Mouse (Mus musculus): ENCODE measurements around the gene Ear14.
"Not testable (repeated sequence)": the region's sequence is repeated elsewhere in the genome, so short reads cannot be mapped to it uniquely, and the experiment has no call there.

The Ear14 gene

GRCm38 (mm10) chr14:51203115-51203514 lies at the start of gene Ear14:
Gene Ear14 (plus strand): TSS chr14:51203391.
- no peak for DNase-seq (ENCODE audit: low read depth)

DNA sequence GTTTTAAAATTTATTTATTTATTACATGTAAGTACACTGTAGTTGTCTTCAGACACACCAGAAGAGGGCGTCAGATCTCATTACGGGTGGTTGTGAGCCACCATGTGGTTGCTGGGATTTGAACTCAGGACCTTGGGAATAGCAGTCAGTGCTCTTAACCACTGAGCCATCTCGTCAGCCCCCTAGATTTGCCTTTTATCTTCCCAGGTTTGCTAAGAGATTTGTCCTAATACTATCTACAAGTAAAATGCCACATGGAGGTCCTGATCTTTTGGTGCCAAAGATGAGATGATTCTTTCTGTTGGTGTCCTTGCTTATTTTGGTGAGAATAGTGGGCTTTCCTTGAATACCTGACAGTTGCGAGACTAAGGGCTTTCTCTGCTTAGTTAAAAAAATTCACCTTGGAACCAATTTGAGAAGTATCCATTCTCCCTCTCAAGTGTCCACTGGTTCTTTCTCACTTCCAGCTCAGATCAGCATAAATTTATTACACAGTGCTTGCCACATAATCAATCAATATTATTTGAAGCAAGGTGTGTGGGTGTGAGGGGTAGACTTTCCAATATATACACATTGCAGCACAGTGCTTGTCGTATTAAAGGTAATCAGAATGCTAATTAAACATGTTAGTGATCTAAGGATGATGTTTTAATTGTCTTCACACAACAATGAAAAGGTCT lies 47.0 kb upstream of the Ear14 start:
- DNase-seq (ENCODE audit: low read depth): no peak

GRCm38 (mm10) chr14:51156736-51157068 lies 46.5 kb upstream of the Ear14 start:
- DNase-seq (ENCODE audit: low read depth): no peak

DNA sequence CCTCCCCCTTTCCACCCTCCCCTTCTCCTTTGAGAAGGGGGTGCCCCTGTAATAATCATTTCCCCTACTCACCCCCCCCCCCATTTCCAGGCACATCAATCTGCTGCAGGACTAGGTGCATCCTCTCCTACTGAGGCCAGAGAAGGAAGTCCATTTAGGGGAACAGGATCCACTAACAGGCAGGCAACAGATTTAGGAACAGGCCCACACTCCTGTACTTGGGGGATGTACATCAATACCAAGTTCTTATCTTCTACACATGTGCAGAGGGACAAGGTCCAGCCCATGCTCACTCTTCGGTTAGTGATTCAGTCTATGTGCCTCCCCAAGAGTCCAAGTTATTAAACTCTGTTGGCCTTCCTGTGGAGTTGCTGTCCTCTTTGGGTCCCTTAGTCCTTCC lies 46.1 kb upstream of the Ear14 start:
- no peak for DNase-seq (ENCODE audit: low read depth)

DNA sequence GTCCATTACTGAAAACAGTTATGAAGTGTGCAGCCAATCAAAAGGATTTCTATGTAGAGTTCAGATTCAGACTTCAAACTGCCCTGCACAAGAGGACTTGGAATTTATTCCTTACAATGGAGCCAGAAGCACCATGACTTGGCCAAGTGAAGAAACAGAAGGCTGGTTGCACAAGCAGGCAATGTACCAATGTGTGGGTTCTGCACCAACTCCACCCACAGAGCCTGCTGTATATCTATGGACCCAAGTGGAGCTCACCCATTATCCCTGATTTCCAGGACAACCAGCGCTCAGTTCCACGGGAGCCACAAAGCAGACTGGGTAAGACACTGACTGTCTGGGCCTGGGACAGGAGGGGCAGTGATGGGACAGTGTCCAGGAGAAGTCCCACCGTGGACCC lies 41.2 kb upstream of the Ear14 start, which contains the start of gene Rnase2b:
Gene Rnase2b, plus strand, starts transcription at position 285 of the 400 bp plus-strand sequence.
- not testable (repeated sequence) for DNase-seq (ENCODE audit: low read depth)

- not testable (repeated sequence) for DNase-seq (ENCODE audit: low read depth)
Measured at GRCm38 (mm10) chr14:51163323-51163722, 39.9 kb upstream of the Ear14 start.

- no peak for DNase-seq (ENCODE audit: low read depth)
Measured at GRCm38 (mm10) chr14:51165435-51165834, 37.8 kb upstream of the Ear14 start.

DNA sequence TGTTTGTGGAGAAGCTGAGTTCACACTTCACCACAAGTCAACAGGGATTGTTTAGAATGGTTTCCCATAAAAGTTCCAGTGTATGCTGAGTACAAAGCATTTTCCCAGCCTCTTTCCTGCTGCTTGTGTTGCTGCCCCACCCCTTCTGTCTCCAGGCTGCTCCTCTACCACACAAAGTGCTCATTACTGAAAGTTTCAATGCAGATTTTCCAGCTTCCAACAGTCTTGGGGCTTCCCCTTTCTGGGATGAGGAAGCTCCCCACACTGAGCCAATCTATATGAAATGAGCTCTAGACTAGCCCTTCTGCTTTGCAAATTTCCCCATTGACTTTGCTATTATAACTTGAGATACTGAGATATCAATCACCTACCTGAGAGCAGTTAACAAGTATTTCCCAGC lies 37.1 kb upstream of the Ear14 start:
- DNase-seq (ENCODE audit: low read depth): no peak

DNA sequence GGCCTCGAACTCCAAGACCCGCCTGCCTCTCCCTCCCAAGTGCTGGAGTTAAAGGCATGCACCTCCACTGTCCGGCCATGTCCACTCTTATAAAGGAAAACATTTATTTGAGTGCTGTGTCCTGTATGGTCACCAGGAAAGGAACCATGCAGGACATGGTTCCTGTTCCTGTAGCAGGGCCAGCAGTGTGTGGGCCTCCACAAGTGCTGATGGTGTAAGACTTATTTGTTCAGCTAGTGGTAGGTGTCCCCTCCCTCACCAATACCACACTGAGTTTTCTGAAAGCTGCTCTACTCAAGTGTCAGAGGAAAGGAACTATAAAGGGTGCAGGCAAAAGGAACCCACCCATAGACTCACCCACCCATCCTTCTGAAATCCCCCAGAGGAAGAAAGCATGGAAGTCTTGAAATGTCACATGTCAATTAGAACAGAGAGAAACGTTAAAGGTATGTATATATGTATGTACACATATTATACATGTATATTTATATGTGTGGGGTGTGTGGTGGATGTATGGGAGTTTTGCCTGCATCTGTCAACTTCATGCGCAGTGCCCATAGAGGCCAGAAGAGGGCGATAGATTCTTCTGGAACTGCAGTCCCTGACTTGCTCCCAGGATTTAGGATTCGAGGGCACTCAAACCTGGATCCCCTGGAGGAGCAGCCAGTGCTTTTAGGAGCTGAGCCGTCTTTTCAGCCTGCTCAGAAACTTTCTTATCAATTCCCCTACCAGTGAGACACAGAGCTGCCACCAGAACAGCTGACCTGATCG lies 30.9 kb upstream of the Ear14 start:
- DNase-seq (ENCODE audit: low read depth): peak; percentile 6

DNA sequence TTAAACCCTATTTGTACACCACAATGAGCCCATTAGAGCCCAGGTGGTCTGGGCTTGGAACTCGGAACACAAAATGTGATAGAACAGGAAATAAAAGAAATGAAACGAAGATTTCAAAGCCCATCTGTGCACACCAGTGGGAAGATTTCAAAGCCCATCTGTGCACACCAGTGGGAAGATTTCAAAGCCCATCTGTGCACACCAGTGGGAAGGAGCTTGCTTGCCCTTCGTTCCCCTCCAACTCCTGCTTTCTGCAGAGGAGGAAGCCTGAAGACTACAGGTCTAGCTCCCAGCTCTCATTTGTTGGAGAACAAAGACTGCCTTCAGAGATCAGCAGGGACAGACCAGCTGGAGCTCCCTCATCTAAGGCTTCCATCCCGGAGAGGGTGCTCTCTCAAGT lies 30.2 kb upstream of the Ear14 start:
- DNase-seq (ENCODE audit: low read depth): not testable (repeated sequence)

- DNase-seq (ENCODE audit: low read depth): no peak
Measured at GRCm38 (mm10) chr14:51173843-51174242, 29.3 kb upstream of the Ear14 start.

- not testable (repeated sequence) for DNase-seq (ENCODE audit: low read depth)
Measured at GRCm38 (mm10) chr14:51181051-51181450, 22.1 kb upstream of the Ear14 start.

- DNase-seq (ENCODE audit: low read depth): no peak
Measured at GRCm38 (mm10) chr14:51195681-51196080, 7.5 kb upstream of the Ear14 start.

- no peak for DNase-seq (ENCODE audit: low read depth)
Measured at GRCm38 (mm10) chr14:51199098-51200023, 3.8 kb upstream of the Ear14 start, which contains the start of gene Ang2. Gene Ang2 (minus strand): TSS chr14:51199148.

DNA sequence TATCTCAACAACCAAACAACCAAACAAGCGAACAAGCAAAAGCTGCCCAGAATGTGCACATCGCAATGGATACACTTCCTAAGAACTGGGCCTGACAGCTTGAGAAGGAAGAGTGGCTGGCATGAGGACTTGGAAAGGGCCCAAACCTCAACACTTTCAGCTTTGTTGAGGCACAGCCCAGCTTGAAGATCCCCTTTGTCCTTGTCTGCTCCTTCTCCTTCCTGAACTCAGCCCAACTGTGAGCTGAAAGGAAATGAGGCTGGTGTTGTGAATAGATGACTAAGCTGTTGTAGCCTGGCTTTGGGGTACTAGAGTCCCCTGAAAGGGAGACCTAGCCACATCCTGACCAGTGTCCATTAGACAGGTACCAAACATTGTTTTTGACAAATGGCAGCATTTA lies 3.1 kb upstream of the Ear14 start:
- DNase-seq (ENCODE audit: low read depth): no peak

- no peak for DNase-seq (ENCODE audit: low read depth)
Measured at GRCm38 (mm10) chr14:51200466-51200865, 2.7 kb upstream of the Ear14 start.

GRCm38 (mm10) chr14:51220075-51220474 lies 16.9 kb downstream of the Ear14 start:
- not testable (repeated sequence) for DNase-seq (ENCODE audit: low read depth)

DNA sequence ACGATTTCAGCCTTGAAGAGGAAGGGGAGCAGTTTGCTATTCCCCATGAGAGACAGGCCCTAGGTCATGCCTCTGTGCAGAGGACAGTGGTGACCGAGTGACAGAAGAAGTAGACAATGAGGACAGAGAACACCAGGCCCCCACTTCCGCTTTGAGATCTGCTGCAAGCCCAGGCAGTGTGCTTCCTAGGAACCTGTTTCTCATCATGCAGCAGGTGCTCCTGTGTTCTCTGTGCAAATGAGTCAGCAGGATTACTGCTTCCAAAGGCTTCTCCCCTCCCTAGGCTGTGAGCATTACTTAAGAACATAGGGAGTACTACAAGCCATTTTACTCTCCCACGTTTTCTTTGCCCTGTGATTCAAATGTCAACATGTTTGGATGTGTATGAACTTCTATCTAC lies 26.5 kb downstream of the Ear14 start:
- not testable (repeated sequence) for DNase-seq (ENCODE audit: low read depth)

DNA sequence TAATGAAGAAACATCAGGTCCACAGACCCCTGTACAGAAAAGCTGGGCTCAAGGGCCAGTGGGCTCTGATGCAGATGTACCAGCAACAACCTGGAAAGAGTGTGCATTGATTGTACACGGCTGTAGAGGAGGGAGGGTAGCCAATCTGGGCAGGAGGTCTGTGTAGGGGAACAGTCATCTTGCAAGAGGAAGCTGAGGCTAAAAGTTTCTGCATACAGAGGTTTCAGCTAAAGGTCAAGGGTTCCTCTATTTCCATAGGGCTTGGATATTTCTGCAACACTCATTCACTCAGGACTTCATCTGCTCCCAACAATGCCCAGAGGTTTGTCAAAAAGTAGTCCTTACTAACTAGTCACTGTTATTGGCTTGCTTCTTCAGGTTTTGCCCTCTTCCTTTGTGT lies 34.3 kb downstream of the Ear14 start:
- not testable (repeated sequence) for DNase-seq (ENCODE audit: low read depth)

GRCm38 (mm10) chr14:51240899-51241298 lies 37.7 kb downstream of the Ear14 start:
- DNase-seq (ENCODE audit: low read depth): peak; percentile 17

DNA sequence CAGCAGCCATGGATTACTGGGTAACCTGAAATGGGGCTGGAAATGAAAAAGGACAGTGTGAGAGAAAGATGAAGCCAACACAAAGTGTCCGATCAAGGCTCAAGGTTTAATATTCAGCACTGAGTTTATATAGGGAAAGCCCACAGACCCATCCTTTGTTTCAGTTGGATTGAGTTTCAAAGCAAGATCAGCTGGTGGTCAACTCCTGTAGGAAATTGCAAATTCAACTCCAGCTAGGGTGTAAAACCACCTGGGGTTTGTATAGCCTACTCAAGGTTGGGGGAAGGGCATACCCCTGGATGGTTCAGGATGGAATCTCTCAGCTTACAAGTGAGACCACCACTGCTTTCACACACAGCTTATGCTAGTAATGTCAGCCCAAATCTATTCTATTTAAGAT lies 44.5 kb downstream of the Ear14 start:
- no peak for DNase-seq (ENCODE audit: low read depth)

- DNase-seq (ENCODE audit: low read depth): no peak
Measured at GRCm38 (mm10) chr14:51250348-51250747, 47.2 kb downstream of the Ear14 start.
